Mouse (Mus musculus): ENCODE measurements around the gene Mcpt4.
"Not testable (repeated sequence)": the region's sequence is repeated elsewhere in the genome, so short reads cannot be mapped to it uniquely, and the experiment has no call there.

Mcpt4 gene

DNA sequence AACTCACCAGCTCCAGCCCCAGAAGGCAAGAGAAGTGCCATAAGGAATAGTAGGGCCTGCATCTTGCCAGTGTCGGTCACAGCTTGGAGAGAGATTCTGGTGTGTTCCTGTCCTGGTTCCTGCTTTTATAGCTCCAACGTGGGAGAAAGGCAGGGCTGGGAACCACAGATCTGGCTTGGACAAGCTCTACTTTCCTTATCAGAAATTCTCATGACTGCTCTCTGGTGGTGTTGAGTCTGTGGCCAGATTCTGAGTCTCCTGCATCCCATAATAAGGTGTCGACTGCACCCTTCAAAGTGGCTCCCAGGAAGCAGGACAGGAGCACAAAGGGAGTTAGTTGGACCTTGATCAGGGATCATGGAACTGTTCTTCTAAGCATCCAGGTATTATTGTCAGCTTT is at the start of gene Mcpt4:
Gene Mcpt4, minus strand, starts transcription at position 101 of the 400 bp plus-strand sequence.
- DNase-seq: not testable (repeated sequence)

- no peak for DNase-seq
Observed at GRCm38 (mm10) chr14:56105447-56106180, 43.5 kb upstream of the Mcpt4 start.

- no peak for DNase-seq
Observed at GRCm38 (mm10) chr14:56105016-56105415, 42.9 kb upstream of the Mcpt4 start.

- DNase-seq: no peak
Observed at GRCm38 (mm10) chr14:56103452-56103851, 41.3 kb upstream of the Mcpt4 start.

DNA sequence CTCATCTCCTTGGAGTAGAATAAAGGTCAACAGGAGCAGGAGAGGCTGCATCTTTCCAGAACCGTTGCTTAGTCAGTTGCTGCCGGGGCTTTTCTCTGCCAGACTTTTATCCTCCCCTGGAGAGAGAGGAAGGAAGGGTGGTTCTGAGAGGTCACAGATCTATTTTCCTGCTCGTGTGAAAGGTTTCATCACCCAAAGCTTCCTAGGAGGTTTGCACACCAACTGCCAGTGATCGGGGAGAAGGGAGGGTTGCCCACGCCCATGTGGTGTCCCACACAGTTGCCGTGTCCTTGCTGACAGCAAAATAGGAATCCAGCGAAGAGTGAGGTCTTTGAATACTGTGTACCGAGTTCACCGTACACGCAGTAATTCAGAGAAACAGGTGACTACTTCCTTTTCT is 40.3 kb upstream of the Mcpt4 start, which contains the start of gene Ctsg:
Gene Ctsg, minus strand, starts transcription at position 189 of the 400 bp plus-strand sequence.
- DNase-seq: no peak

GRCm38 (mm10) chr14:56098940-56099339 is 36.8 kb upstream of the Mcpt4 start:
- peak; percentile 32 for DNase-seq

DNA sequence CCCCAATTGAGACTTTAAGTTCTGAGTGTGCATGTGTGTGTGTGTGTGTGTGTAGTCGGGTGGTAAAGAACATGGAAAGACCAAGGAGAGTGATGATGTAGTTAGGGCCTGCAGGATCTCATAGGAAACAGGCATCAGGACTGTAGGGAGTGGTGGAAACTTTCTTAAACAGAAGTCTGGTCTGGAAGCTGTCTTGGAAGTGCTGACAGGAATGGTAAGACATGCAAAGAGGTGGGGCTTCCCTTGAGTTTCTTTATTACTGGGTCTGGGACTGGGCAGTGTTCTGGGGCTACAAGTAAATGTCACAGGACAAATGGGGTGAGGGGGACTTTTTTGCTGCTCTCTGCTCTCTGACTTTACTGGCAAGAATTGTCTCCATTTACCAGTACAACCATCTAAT is 35.5 kb upstream of the Mcpt4 start:
- no peak for DNase-seq

GRCm38 (mm10) chr14:56093353-56093752 is 31.2 kb upstream of the Mcpt4 start:
- no peak for DNase-seq

DNA sequence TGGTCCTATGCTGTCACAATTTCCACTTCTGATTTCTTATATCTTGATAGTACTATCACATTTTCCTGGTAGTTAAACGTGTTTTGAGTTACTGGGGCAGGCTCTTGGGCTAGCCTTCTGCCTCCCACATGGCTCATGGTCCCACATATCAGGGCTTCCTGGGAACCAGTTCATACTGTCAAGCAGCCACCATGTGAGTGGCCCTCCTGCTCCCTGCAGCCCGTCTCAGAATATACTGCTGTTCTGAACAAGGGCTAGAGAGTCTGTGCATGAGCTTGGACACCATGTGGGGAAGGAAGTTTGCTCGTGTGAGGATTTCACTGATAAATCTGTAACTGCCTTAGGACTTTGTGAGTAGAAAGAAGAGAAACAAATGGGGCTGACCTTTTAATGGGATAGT is 24.6 kb upstream of the Mcpt4 start:
- DNase-seq: no peak

- DNase-seq: no peak
Observed at GRCm38 (mm10) chr14:56085167-56085566, 23.1 kb upstream of the Mcpt4 start, which contains the start of gene Mcpt8. Gene Mcpt8 (minus strand): TSS chr14:56085273.

DNA sequence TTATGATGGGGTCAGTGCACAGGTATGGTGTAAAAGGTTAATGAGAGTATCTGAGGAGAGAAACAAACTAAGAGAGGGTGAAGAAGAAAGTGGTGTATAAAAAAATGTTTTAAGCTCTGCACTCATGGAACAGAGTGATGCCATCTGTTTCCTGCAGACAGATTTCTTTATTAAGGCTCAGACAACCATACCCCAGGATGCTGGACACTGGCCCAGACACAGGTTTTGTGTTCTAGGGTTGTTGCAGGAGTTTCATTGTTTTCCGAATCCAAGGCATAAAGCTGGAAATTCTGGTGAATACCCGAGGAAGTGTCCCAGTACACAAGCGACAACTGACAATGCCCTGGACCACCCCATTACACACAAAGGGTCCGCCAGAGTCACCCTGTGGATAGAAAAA is 19.9 kb upstream of the Mcpt4 start:
- no peak for DNase-seq

- no peak for DNase-seq
Observed at GRCm38 (mm10) chr14:56057722-56058121, 4.4 kb downstream of the Mcpt4 start.

DNA sequence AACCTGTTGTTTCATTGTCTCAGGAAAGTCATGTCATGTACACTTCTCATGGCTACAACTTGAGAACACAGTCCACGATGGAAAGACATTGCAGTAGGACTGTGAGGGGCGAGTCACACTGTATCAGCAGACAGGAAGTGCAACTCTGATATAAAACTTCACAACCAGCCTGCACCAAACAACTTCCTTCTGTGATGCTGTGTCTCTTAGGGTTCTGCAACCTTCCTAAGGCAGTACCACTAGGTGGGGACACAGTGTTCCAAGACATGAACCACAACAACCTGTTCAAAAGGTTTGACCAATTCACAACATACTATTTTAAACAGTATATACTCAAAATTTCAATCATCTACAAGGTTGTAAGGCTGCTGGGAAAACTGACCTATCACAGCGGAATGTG is 6.7 kb downstream of the Mcpt4 start:
- no peak for DNase-seq

DNA sequence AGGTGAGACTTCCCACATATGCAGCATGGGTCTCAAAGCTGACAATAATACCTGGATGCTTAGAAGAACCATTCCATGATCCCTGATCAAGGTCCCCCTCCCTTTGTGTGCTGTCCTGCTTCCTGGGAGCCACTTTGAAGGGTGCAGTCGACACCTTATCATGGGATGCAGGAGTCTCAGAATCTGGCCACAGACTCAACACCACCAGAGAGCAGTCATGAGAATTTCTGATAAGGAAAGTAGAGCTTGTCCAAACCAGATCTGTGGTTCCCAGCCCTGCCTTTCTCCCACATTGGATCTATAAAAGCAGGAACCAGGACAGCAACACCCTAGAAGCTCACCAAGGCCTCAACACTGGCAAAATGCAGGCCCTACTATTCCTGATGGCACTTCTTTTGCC is 20.3 kb downstream of the Mcpt4 start, which contains the start of gene Mcpt2:
Gene Mcpt2, plus strand, starts transcription at position 250 of the 400 bp plus-strand sequence.
- not testable (repeated sequence) for DNase-seq

GRCm38 (mm10) chr14:56034433-56034832 is 27.7 kb downstream of the Mcpt4 start:
- no peak for DNase-seq

- DNase-seq: not testable (repeated sequence)
Observed at GRCm38 (mm10) chr14:56030395-56030794, 31.7 kb downstream of the Mcpt4 start, which contains the start of gene Mcpt9. Gene Mcpt9 (minus strand): TSS chr14:56030495.

- DNase-seq: not testable (repeated sequence)
Observed at GRCm38 (mm10) chr14:56021305-56021704, 40.8 kb downstream of the Mcpt4 start.

GRCm38 (mm10) chr14:56019446-56019845 is 42.7 kb downstream of the Mcpt4 start:
- DNase-seq: no peak

- DNase-seq: not testable (repeated sequence)
Observed at GRCm38 (mm10) chr14:56017671-56018070, 44.4 kb downstream of the Mcpt4 start, which contains the start of gene Mcpt1. Gene Mcpt1 (plus strand): TSS chr14:56017971.

DNA sequence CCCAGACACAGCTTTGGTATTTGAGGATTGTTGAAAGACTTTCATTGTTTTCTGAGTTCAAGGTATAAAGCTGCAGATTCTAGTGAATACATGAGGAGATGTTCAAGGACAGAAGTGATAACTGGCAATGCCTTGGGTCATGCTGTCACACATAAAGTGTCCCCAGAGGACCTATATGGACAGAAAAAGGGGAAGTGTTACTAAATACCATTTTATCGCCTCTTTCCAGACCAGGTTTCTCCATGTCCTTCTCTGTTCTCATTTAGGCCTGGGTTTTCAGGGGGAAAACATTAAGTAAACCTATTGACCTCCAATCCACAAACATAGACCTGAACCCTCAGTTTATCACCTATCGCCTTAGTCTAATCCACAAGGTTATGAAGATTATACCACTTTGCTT is 48.2 kb downstream of the Mcpt4 start:
- no peak for DNase-seq

DNA sequence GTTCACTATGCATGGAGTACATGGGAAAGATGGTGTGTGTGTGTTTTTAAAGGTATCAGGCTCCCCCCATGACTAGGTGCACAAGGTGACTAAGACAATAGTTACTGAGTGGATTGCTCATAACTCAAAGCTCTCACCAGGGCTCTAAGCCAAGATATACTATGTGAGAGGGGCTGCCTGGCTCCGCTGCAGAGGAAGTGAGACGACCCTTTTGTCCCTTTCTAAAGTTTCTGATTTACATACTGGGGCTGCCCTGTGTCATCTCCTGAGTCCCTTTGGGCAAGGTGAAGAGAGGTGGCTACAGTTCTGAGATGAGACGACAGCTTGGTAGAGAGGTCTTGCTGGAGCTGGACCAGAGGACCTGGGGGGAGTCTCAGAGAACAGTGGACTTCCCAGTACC is 49.0 kb downstream of the Mcpt4 start:
- DNase-seq: no peak

All from kidney, postnatal 10 days (tissue).